Mouse (Mus musculus): ENCODE measurements around the gene 2510002D24Rik. TPM values are rescaled to one million over a fixed set of nuclear protein-coding genes. Genes with fewer than 3 reads are reported as not detected.
"Not testable (repeated sequence)": the region's sequence is repeated elsewhere in the genome, so short reads cannot be mapped to it uniquely, and the experiment has no call there.

The 2510002D24Rik gene
- polyA plus RNA-seq, 2 experiments = 11.0 to 20.5 TPM

DNA sequence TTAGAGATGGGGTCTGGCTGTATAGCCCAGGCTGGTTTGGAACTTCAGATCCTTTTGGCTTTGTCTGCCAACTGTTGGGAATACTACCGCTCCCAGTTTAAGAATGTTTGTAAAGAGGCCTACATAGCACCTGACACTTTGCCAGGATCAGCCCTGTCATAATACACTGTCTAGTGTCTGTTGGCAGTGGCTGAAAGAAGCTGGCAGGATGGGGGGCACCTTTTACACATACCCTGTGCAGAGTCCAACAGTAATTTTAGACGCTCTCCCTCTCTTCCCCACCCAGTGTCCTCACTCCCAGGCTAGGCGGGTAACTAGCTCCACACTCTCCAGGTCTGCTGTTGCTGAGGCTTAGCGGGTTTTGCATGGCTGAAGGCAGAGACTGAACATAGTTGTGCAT lies 2.0 kb downstream of the 2510002D24Rik start:
- DNase-seq (ENCODE audit: low read depth in 3 of 3, low spot score in 3 of 3) (no peak), ATAC-seq (ENCODE audit: insufficient read depth) (no peak)
- TF ChIP-seq CTCF (IDR thresholded peaks at IDR 0.05; ENCODE audit: low read depth) (no peak), EP300 (IDR thresholded peaks at IDR 0.05; ENCODE audit: low read depth) (no peak)
- Histone ChIP-seq H3K36me3 (replicated peaks; ENCODE audit: control insufficient read depth, insufficient read depth, low read depth) (peaks cover 10% of the 10 kb centered on the region; the same call in 1 of the 2 replicates), H3K27ac (no peak overlapping the region), H3K9ac (replicated peaks) (no peak overlapping the region), H3K4me1 (replicated peaks; ENCODE audit: control insufficient read depth in 2 of 2, insufficient read depth in 2 of 2, low read length in 1 of 2) (peaks cover 0 to 6% of the 10 kb centered on the region in 2 experiments), H3K4me2 (ENCODE audit: low read depth) (no peak overlapping the region), H3K9me3 (ENCODE audit: control insufficient read depth, low read length) (no peaks in the 10 kb centered on the region), H3K27me3 (ENCODE audit: control insufficient read depth, insufficient read depth, low read length) (no peaks in the 10 kb centered on the region), H3K4me3 (ENCODE audit: insufficient read depth in 1 of 2, low read depth in 2 of 2, low read length in 2 of 2) (no peak overlapping the region)
- WGBS (ENCODE audit: insufficient replicate concordance) = 90% methylated on average over 4 of the region's 4 CpGs

DNA sequence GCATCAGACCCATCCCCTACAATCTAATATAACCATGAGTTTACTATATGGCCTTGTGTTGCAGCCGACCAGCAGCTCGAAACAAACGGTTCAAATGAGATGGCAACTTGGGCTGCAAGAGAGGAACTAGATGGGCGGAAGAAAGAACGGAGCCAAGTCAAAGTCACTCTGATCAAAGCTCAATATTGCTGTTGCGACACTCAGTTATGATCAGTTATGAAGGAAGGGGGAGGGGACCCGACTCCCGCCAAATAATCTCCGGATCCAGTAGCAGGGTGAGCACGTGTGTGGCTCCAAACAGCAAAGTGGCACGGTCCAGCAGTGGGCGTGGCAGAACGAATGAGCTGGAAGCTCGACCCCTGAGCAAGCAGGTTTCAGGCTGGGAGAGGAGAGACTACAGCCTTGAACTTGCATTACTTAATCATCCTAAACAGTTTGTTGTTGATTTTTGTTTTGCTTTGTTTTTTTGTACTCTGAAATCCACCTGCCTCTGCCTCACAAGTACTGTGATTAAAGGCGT lies 10.0 kb downstream of the 2510002D24Rik start:
- Histone ChIP-seq H3K27ac (no peak overlapping the region), H3K4me2 (ENCODE audit: low read depth) (no peak overlapping the region), H3K4me1 (replicated peaks; ENCODE audit: control insufficient read depth in 2 of 2, insufficient read depth in 2 of 2, low read length in 1 of 2) (no peaks in the 10 kb centered on the region), H3K4me3 (ENCODE audit: insufficient read depth in 1 of 2, low read depth in 2 of 2, low read length in 2 of 2) (no peak overlapping the region), H3K9ac (replicated peaks) (no peak overlapping the region), H3K27me3 (ENCODE audit: control insufficient read depth, insufficient read depth, low read length) (no peaks in the 10 kb centered on the region), H3K9me3 (ENCODE audit: control insufficient read depth, low read length) (no peaks in the 10 kb centered on the region), H3K36me3 (replicated peaks; ENCODE audit: control insufficient read depth, insufficient read depth, low read depth) (no peaks in the 10 kb centered on the region)
- no peak for DNase-seq (ENCODE audit: low read depth in 3 of 3, low spot score in 3 of 3)
- ATAC-seq (ENCODE audit: insufficient read depth) = no peak
- no peak for TF ChIP-seq EP300 (IDR thresholded peaks at IDR 0.05; ENCODE audit: low read depth)
- no peak for TF ChIP-seq CTCF (IDR thresholded peaks at IDR 0.05; ENCODE audit: low read depth)
- WGBS (ENCODE audit: insufficient replicate concordance) = 71% methylated on average over 15 of the region's 15 CpGs

DNA sequence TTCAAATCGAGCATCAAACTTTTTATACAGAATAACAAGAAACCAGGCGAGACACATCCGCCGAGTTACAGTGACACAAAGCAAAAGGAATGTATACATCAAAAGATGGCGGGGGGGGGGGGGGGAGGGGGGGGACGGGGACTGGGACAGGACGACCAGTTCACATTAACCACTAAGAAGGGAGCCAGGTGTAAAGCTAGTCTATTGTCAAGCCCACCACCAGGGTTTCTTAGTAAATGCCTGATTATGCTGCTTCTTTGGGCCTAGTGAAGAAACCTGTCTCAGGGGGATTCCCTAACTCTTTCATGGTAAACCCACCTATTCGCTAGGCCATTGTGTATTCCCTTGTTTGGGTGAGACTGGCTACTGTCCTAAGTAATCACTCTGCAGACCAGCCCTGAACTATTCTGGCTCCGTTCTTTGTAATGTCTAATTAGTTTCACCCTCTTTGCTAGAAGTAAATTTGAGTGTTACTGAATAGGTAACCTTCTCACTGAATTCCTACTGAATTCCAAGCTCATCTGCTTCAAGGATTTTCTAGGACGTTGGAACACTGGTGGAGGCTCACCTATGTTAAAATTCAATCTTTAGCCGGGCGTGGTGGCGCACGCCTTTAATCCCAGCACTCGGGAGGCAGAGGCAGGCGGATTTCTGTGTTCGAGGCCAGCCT lies 13.3 kb downstream of the 2510002D24Rik start:
- not testable (repeated sequence) for H3K4me2 ChIP-seq (ENCODE audit: low read depth); ATAC-seq (ENCODE audit: insufficient read depth); H3K4me3 ChIP-seq (ENCODE audit: insufficient read depth in 1 of 2, low read depth in 2 of 2, low read length in 2 of 2); H3K9ac ChIP-seq (replicated peaks); H3K27me3 ChIP-seq (ENCODE audit: control insufficient read depth, insufficient read depth, low read length); DNase-seq (ENCODE audit: low read depth in 3 of 3, low spot score in 3 of 3); H3K27ac ChIP-seq; H3K36me3 ChIP-seq (replicated peaks; ENCODE audit: control insufficient read depth, insufficient read depth, low read depth); H3K9me3 ChIP-seq (ENCODE audit: control insufficient read depth, low read length); H3K4me1 ChIP-seq (replicated peaks; ENCODE audit: control insufficient read depth in 2 of 2, insufficient read depth in 2 of 2, low read length in 1 of 2)
- 75% methylated on average over 17 of the region's 17 CpGs for whole genome bisulfite sequencing (ENCODE audit: insufficient replicate concordance)

DNA sequence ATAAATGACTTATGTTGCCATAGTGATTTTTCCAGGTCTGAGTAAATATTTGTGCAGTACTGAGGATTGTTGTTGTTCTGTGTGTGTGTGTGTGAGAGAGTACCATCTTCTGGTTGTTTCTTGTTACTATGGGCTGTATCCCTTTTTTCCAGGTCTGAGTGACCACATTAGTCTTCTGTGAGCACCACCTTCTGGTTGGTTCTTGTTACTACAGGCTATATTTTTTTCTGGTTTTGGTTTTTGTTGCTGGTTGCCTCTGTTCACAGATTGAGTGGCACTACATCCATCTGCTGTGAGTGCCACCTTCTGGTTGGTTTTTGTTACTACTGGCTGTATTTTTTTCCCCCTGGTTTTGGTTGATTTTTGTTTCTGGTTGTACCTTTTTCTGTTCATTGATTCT lies 22.2 kb downstream of the 2510002D24Rik start:
- DNase-seq (ENCODE audit: low read depth in 3 of 3, low spot score in 3 of 3) (peak; percentile 14 to 58 (median 23)), ATAC-seq (ENCODE audit: insufficient read depth) (no peak)
- TF ChIP-seq EP300 (IDR thresholded peaks at IDR 0.05; ENCODE audit: low read depth) = no peak
- TF ChIP-seq CTCF (IDR thresholded peaks at IDR 0.05; ENCODE audit: low read depth) = peak; percentile 64; the same call in 1 of the 2 replicates
- Histone ChIP-seq H3K27me3 (ENCODE audit: control insufficient read depth, insufficient read depth, low read length) (no peaks in the 10 kb centered on the region), H3K36me3 (replicated peaks; ENCODE audit: control insufficient read depth, insufficient read depth, low read depth) (no peaks in the 10 kb centered on the region), H3K4me1 (replicated peaks; ENCODE audit: control insufficient read depth in 2 of 2, insufficient read depth in 2 of 2, low read length in 1 of 2) (no peaks in the 10 kb centered on the region), H3K27ac (no peak overlapping the region), H3K9me3 (ENCODE audit: control insufficient read depth, low read length) (no peaks in the 10 kb centered on the region), H3K4me3 (ENCODE audit: insufficient read depth in 1 of 2, low read depth in 2 of 2, low read length in 2 of 2) (no peak overlapping the region), H3K9ac (replicated peaks) (no peak overlapping the region), H3K4me2 (ENCODE audit: low read depth) (no peak overlapping the region)

DNA sequence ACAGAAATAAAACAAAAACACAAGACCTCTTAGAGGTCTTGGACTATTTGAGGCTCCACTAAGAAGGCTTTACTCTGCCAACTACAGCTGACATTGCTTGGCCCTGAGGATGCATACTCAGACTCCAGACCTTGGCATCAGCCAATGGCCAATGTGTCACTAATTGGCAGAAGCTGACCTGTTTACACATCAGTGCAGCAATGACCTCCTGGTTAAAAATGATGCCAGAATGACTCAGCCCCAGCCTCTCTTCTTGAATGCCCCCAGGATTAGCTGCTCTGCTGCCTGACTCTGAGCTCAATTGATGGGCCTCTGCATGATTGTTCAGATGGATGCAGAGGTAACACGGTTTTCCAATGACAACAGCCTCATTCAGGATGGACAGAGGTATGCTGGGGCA lies 23.8 kb downstream of the 2510002D24Rik start:
- Histone ChIP-seq H3K27me3 (ENCODE audit: control insufficient read depth, insufficient read depth, low read length) (no peaks in the 10 kb centered on the region), H3K9me3 (ENCODE audit: control insufficient read depth, low read length) (no peaks in the 10 kb centered on the region), H3K9ac (replicated peaks) (no peak overlapping the region), H3K27ac (no peak overlapping the region), H3K4me2 (ENCODE audit: low read depth) (no peak overlapping the region), H3K36me3 (replicated peaks; ENCODE audit: control insufficient read depth, insufficient read depth, low read depth) (no peaks in the 10 kb centered on the region), H3K4me1 (replicated peaks; ENCODE audit: control insufficient read depth in 2 of 2, insufficient read depth in 2 of 2, low read length in 1 of 2) (no peaks in the 10 kb centered on the region), H3K4me3 (ENCODE audit: insufficient read depth in 1 of 2, low read depth in 2 of 2, low read length in 2 of 2) (no peak overlapping the region)
- TF ChIP-seq EP300 (IDR thresholded peaks at IDR 0.05; ENCODE audit: low read depth) (no peak), CTCF (IDR thresholded peaks at IDR 0.05; ENCODE audit: low read depth) (no peak)
- DNase-seq (ENCODE audit: low read depth in 3 of 3, low spot score in 3 of 3) (no peak), ATAC-seq (ENCODE audit: insufficient read depth) (no peak)
- 33% methylated on average over 1 of the region's 1 CpGs for WGBS (ENCODE audit: insufficient replicate concordance)

DNA sequence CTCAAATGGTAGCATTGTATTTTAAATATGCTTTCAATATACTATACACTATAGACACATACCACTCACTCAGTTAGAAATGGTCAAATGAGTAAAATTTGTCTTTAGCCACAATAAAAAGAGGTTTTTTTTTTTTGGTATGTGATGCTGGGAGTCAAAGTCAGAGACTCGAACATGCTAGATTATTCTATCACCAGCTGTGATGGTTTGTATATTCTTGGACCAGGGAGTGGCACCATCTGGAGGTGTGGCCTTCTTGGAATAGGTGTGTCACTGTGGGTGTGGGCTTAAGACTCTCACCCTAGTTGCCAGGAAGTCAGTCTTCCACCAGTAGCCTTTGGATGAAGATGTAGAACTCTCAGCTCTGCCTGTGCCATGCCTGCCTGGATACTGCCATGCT lies 34.1 kb downstream of the 2510002D24Rik start:
- Histone ChIP-seq H3K36me3 (replicated peaks; ENCODE audit: control insufficient read depth, insufficient read depth, low read depth) (peaks cover 32% of the 10 kb centered on the region), H3K4me1 (replicated peaks; ENCODE audit: control insufficient read depth in 2 of 2, insufficient read depth in 2 of 2, low read length in 1 of 2) (peaks cover 11 to 18% of the 10 kb centered on the region in 2 experiments), H3K4me2 (ENCODE audit: low read depth) (peak overlapping the region; percentile 32)
- H3K4me3 ChIP-seq (ENCODE audit: insufficient read depth in 1 of 2, low read depth in 2 of 2, low read length in 2 of 2); H3K9me3 ChIP-seq (ENCODE audit: control insufficient read depth, low read length); H3K9ac ChIP-seq (replicated peaks); H3K27me3 ChIP-seq (ENCODE audit: control insufficient read depth, insufficient read depth, low read length); H3K27ac ChIP-seq: not testable (repeated sequence)
- ATAC-seq (ENCODE audit: insufficient read depth) = peak; percentile 39; the same call in 1 of the 2 replicates
- WGBS (ENCODE audit: insufficient replicate concordance) = 33% methylated on average over 1 of the region's 1 CpGs
- peak in 1 of 3 experiments; percentile 39 for DNase-seq (ENCODE audit: low read depth in 3 of 3, low spot score in 3 of 3)

All from liver, embryonic 14.5 days (tissue).